Mouse (Mus musculus): Measurements from ENCODE around the gene Tbx4. TPM values are rescaled to one million over a fixed set of nuclear protein-coding genes. Genes with fewer than 3 reads are reported as not detected.
A peak's percentile ranks its signal among the peaks of the same experiment; 100 is the strongest.

Gene Tbx4
- total and polyA plus RNA-seq, 3 experiments = not detected

DNA sequence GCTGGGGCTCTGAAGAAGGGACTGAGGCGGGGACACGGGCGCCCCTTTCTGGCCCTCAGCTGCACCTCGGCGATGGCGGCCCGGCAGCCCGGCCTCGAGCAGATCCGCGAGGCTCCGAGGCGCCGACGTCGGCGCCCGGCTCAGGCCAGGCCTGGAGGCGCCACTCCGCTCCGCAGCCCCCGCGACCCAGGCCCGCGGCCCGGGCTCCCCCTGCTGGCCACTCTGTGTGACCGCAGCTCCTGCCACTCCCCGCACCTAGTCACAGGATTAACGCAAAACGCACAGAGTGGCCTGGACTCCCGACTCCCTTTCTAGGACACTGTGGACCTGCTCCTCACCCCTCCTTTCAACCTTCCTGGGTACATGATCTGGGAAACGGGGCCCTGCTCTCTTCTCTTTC, 44.2 kb upstream of the Tbx4 start:
- peak overlapping the region; percentile 24; the same call in 1 of the 2 replicates for H3K4me2 ChIP-seq (ENCODE audit: insufficient read depth, low read depth, poor library complexity, severe bottlenecking)
- H3K9me3 ChIP-seq (replicated peaks; ENCODE audit: low read length) = peaks cover 39% of the 10 kb centered on the region
- peak; percentile 40 for DNase-seq (ENCODE audit: extremely low read depth)
- no peak overlapping the region for H3K27ac ChIP-seq (ENCODE audit: insufficient read depth, low read depth)
- in situ Hi-C loops (cut with MboI; ENCODE audit: low pct_ligation_motif_present, low pct_unique_long_range_greater_than_20kb, low sequenced_read_pairs) = no loop called here
- TF ChIP-seq CTCF (conservative IDR thresholded peaks at IDR 0.05 in 1 of 2, IDR thresholded peaks at IDR 0.05 in 1 of 2; ENCODE audit: low read depth in 2 of 2, low read length in 2 of 2) = peak; percentile 13 to 78; a peak in 2 of 4 replicates
- no peak for TF ChIP-seq CHD2 (IDR thresholded peaks at IDR 0.05; ENCODE audit: low read length)
- peak; percentile 74; the same call in 1 of the 2 replicates for TF ChIP-seq UBTF (IDR thresholded peaks at IDR 0.05; ENCODE audit: low read depth, low read length)
- TF ChIP-seq RAD21 (IDR thresholded peaks at IDR 0.05; ENCODE audit: low read depth, low read length) = peak; percentile 57
- TF ChIP-seq NELFE (IDR thresholded peaks at IDR 0.05; ENCODE audit: low read depth, low read length) = peak; percentile 25; the same call in 1 of the 2 replicates
- peak; percentile 67 for TF ChIP-seq SMC3 (IDR thresholded peaks at IDR 0.05; ENCODE audit: low read depth, low read length)
- no peak for TF ChIP-seq JUN (IDR thresholded peaks at IDR 0.05; ENCODE audit: insufficient read depth, low read depth, low read length)
- TF ChIP-seq TCF12 (IDR thresholded peaks at IDR 0.05; ENCODE audit: low read depth, low read length) = 0 out of 2 replicates have a peak, but pooled peaks have one; percentile 26
- TF ChIP-seq MAZ (IDR thresholded peaks at IDR 0.05; ENCODE audit: low read depth, low read length) = 0 out of 2 replicates have a peak, but pooled peaks have one; percentile 63
- H3K4me3 ChIP-seq (replicated peaks in 1 of 3; ENCODE audit: low read depth in 2 of 3, low read length in 2 of 3, poor library complexity in 1 of 3) = no peak overlapping the region
- no peak overlapping the region for H3K9ac ChIP-seq (ENCODE audit: insufficient read depth, low read depth)
- H3K79me2 ChIP-seq (replicated peaks; ENCODE audit: control insufficient read depth, extremely low read depth, insufficient read depth, poor library complexity, severe bottlenecking) = no peaks in the 10 kb centered on the region
- peaks cover 2 to 19% of the 10 kb centered on the region in 2 experiments for H3K4me1 ChIP-seq (ENCODE audit: control insufficient read depth in 1 of 2, insufficient read depth in 2 of 2)
- H3K27me3 ChIP-seq (replicated peaks) = peaks cover 58% of the 10 kb centered on the region
- no peaks in the 10 kb centered on the region for H3K36me3 ChIP-seq (replicated peaks in 1 of 2; ENCODE audit: control insufficient read depth in 1 of 2, insufficient read depth in 1 of 2, low read length in 1 of 2)
- dilution Hi-C loops (cut with MboI; ENCODE audit: extremely low pct_ligation_motif_present, extremely low pct_unique_long_range_greater_than_20kb, low sequenced_read_pairs) = no loop called here

GRCm38 (mm10) chr11:85842596-85843346, 43.5 kb upstream of the Tbx4 start:
- no peak overlapping the region for H3K27ac ChIP-seq (ENCODE audit: insufficient read depth, low read depth)
- peak; percentile 44 for TF ChIP-seq NRF1 (IDR thresholded peaks at IDR 0.05; ENCODE audit: low read depth, low read length)
- TF ChIP-seq MEF2A (IDR thresholded peaks at IDR 0.05; ENCODE audit: borderline replicate concordance, low read depth, low read length) = no peak
- 0 out of 2 replicates have a peak, but pooled peaks have one; percentile 10 for TF ChIP-seq HCFC1 (IDR thresholded peaks at IDR 0.05; ENCODE audit: low read depth, low read length)
- dilution Hi-C loops (cut with MboI; ENCODE audit: extremely low pct_ligation_motif_present, extremely low pct_unique_long_range_greater_than_20kb, low sequenced_read_pairs) = no loop called here
- in situ Hi-C loops (cut with MboI; ENCODE audit: low pct_ligation_motif_present, low pct_unique_long_range_greater_than_20kb, low sequenced_read_pairs) = no loop called here
- peaks cover 32% of the 10 kb centered on the region for H3K9me3 ChIP-seq (replicated peaks; ENCODE audit: low read length)
- DNase-seq (ENCODE audit: extremely low read depth) = no peak
- no peak overlapping the region for H3K9ac ChIP-seq (ENCODE audit: insufficient read depth, low read depth)
- H3K27me3 ChIP-seq (replicated peaks) = peaks cover 61% of the 10 kb centered on the region
- no peaks in the 10 kb centered on the region for H3K36me3 ChIP-seq (replicated peaks in 1 of 2; ENCODE audit: control insufficient read depth in 1 of 2, insufficient read depth in 1 of 2, low read length in 1 of 2)
- peak overlapping the region; percentile 64 for H3K4me2 ChIP-seq (ENCODE audit: insufficient read depth, low read depth, poor library complexity, severe bottlenecking)
- no peaks in the 10 kb centered on the region for H3K79me2 ChIP-seq (replicated peaks; ENCODE audit: control insufficient read depth, extremely low read depth, insufficient read depth, poor library complexity, severe bottlenecking)
- peaks cover 5 to 23% of the 10 kb centered on the region in 2 experiments for H3K4me1 ChIP-seq (ENCODE audit: control insufficient read depth in 1 of 2, insufficient read depth in 2 of 2)
- H3K4me3 ChIP-seq (replicated peaks in 1 of 3; ENCODE audit: low read depth in 2 of 3, low read length in 2 of 3, poor library complexity in 1 of 3) = peak overlapping the region in 2 of 3 experiments; percentile 28 to 31
